Mouse (Mus musculus): ENCODE measurements around the gene Slain2. TPM values are rescaled to one million over a fixed set of nuclear protein-coding genes. Genes with fewer than 3 reads are reported as not detected.
"Not testable (repeated sequence)": the region's sequence is repeated elsewhere in the genome, so short reads cannot be mapped to it uniquely, and the experiment has no call there.

The Slain2 gene
- polyA plus RNA-seq, 1 experiment from 2014 or later: 26.7 TPM

- not testable (repeated sequence) for H3K27ac ChIP-seq (replicated peaks; ENCODE audit: low read depth, low read length); H3K4me2 ChIP-seq (ENCODE audit: low read depth, low read length); H3K4me1 ChIP-seq (ENCODE audit: control insufficient read depth, insufficient read depth, low read length); H3K9ac ChIP-seq (replicated peaks; ENCODE audit: low read length); H3K4me3 ChIP-seq (ENCODE audit: low read depth, low read length); ATAC-seq (replicated peaks; ENCODE audit: insufficient number of reproducible peaks, low FRiP score, low TSS enrichment, low read depth); DNase-seq (ENCODE audit: low spot score); H3K9me3 ChIP-seq (replicated peaks; ENCODE audit: control insufficient read depth, low read length); H3K36me3 ChIP-seq (replicated peaks; ENCODE audit: control insufficient read depth, insufficient read depth, low read depth, low read length)
- H3K27me3 ChIP-seq (ENCODE audit: control insufficient read depth, insufficient read depth, low read length): peaks cover 16% of the 10 kb centered on the region
- 48% methylated on average over 8 of the region's 8 CpGs for WGBS
These were observed 94.1 kb downstream of the Slain2 start for GRCm38 (mm10) chr5:73008230-73008629.

GRCm38 (mm10) chr5:73011806-73012205, 97.7 kb downstream of the Slain2 start:
- not testable (repeated sequence) for H3K4me2 ChIP-seq (ENCODE audit: low read depth, low read length); H3K36me3 ChIP-seq (replicated peaks; ENCODE audit: control insufficient read depth, insufficient read depth, low read depth, low read length); DNase-seq (ENCODE audit: low spot score); H3K4me1 ChIP-seq (ENCODE audit: control insufficient read depth, insufficient read depth, low read length); H3K27ac ChIP-seq (replicated peaks; ENCODE audit: low read depth, low read length); H3K9ac ChIP-seq (replicated peaks; ENCODE audit: low read length); ATAC-seq (replicated peaks; ENCODE audit: insufficient number of reproducible peaks, low FRiP score, low TSS enrichment, low read depth); H3K4me3 ChIP-seq (ENCODE audit: low read depth, low read length); H3K9me3 ChIP-seq (replicated peaks; ENCODE audit: control insufficient read depth, low read length)
- WGBS: 88% methylated on average over 14 of the region's 16 CpGs
- peaks cover 18% of the 10 kb centered on the region for H3K27me3 ChIP-seq (ENCODE audit: control insufficient read depth, insufficient read depth, low read length)

- not testable (repeated sequence) for H3K9me3 ChIP-seq (replicated peaks; ENCODE audit: control insufficient read depth, low read length); H3K27ac ChIP-seq (replicated peaks; ENCODE audit: low read depth, low read length); H3K4me2 ChIP-seq (ENCODE audit: low read depth, low read length); H3K27me3 ChIP-seq (ENCODE audit: control insufficient read depth, insufficient read depth, low read length); DNase-seq (ENCODE audit: low spot score); H3K4me1 ChIP-seq (ENCODE audit: control insufficient read depth, insufficient read depth, low read length); H3K36me3 ChIP-seq (replicated peaks; ENCODE audit: control insufficient read depth, insufficient read depth, low read depth, low read length); H3K9ac ChIP-seq (replicated peaks; ENCODE audit: low read length)
- peak overlapping the region; percentile 30 for H3K4me3 ChIP-seq (ENCODE audit: low read depth, low read length)
- peak; percentile 63 for ATAC-seq (replicated peaks; ENCODE audit: insufficient number of reproducible peaks, low FRiP score, low TSS enrichment, low read depth)
- 21% methylated on average over 23 of the region's 27 CpGs for WGBS
These were observed 98.9 kb downstream of the Slain2 start for GRCm38 (mm10) chr5:73012884-73013610.

- H3K9me3 ChIP-seq (replicated peaks; ENCODE audit: control insufficient read depth, low read length); H3K36me3 ChIP-seq (replicated peaks; ENCODE audit: control insufficient read depth, insufficient read depth, low read depth, low read length); H3K9ac ChIP-seq (replicated peaks; ENCODE audit: low read length); H3K4me1 ChIP-seq (ENCODE audit: control insufficient read depth, insufficient read depth, low read length); H3K27ac ChIP-seq (replicated peaks; ENCODE audit: low read depth, low read length); H3K27me3 ChIP-seq (ENCODE audit: control insufficient read depth, insufficient read depth, low read length); DNase-seq (ENCODE audit: low spot score): not testable (repeated sequence)
- ATAC-seq (replicated peaks; ENCODE audit: insufficient number of reproducible peaks, low FRiP score, low TSS enrichment, low read depth): peak; percentile 50; the same call in 1 of the 2 replicates
- H3K4me3 ChIP-seq (ENCODE audit: low read depth, low read length): peak overlapping the region; percentile 30
- 1% methylated on average over 49 of the region's 65 CpGs for WGBS
- peak overlapping the region; percentile 61 for H3K4me2 ChIP-seq (ENCODE audit: low read depth, low read length)
These were observed 99.6 kb downstream of the Slain2 start for GRCm38 (mm10) chr5:73013611-73014287.

- Histone ChIP-seq H3K36me3 (replicated peaks; ENCODE audit: control insufficient read depth, insufficient read depth, low read depth, low read length) (no peaks in the 10 kb centered on the region), H3K4me1 (ENCODE audit: control insufficient read depth, insufficient read depth, low read length) (no peaks in the 10 kb centered on the region), H3K4me3 (ENCODE audit: low read depth, low read length) (no peak overlapping the region), H3K4me2 (ENCODE audit: low read depth, low read length) (no peak overlapping the region), H3K9me3 (replicated peaks; ENCODE audit: control insufficient read depth, low read length) (no peaks in the 10 kb centered on the region), H3K27me3 (ENCODE audit: control insufficient read depth, insufficient read depth, low read length) (peaks cover 4% of the 10 kb centered on the region), H3K9ac (replicated peaks; ENCODE audit: low read length) (no peak overlapping the region), H3K27ac (replicated peaks; ENCODE audit: low read depth, low read length) (no peak overlapping the region)
- 44% methylated on average over 9 of the region's 9 CpGs for WGBS
- DNase-seq (ENCODE audit: low spot score) (peak; percentile 35), ATAC-seq (replicated peaks; ENCODE audit: insufficient number of reproducible peaks, low FRiP score, low TSS enrichment, low read depth) (no peak)
These were observed 100.6 kb downstream of the Slain2 start for GRCm38 (mm10) chr5:73014745-73015144.

GRCm38 (mm10) chr5:73023801-73024200, 109.7 kb downstream of the Slain2 start:
- Histone ChIP-seq H3K27me3 (ENCODE audit: control insufficient read depth, insufficient read depth, low read length) (no peaks in the 10 kb centered on the region), H3K4me1 (ENCODE audit: control insufficient read depth, insufficient read depth, low read length) (no peaks in the 10 kb centered on the region), H3K9me3 (replicated peaks; ENCODE audit: control insufficient read depth, low read length) (no peaks in the 10 kb centered on the region), H3K36me3 (replicated peaks; ENCODE audit: control insufficient read depth, insufficient read depth, low read depth, low read length) (no peaks in the 10 kb centered on the region), H3K4me2 (ENCODE audit: low read depth, low read length) (no peak overlapping the region), H3K9ac (replicated peaks; ENCODE audit: low read length) (no peak overlapping the region), H3K4me3 (ENCODE audit: low read depth, low read length) (no peak overlapping the region), H3K27ac (replicated peaks; ENCODE audit: low read depth, low read length) (no peak overlapping the region)
- ATAC-seq (replicated peaks; ENCODE audit: insufficient number of reproducible peaks, low FRiP score, low TSS enrichment, low read depth): no peak
- 91% methylated on average over 13 of the region's 13 CpGs for WGBS
- no peak for DNase-seq (ENCODE audit: low spot score)

Other genes starting within 250 kb of the Slain2 start
- 0.13 TPM in 1 of 2 replicates, not detected in the other for gene Txk, start 161.5 kb upstream of the Slain2 start, polyA plus RNA-seq (2014; fragmentation: Nextera tagmentation; extraction: Ambion mirVana)
- 2.6 and 3.2 TPM in 2 replicates for gene Tec, start 45.8 kb upstream of the Slain2 start, polyA plus RNA-seq (2014; fragmentation: Nextera tagmentation; extraction: Ambion mirVana)
- gene Gm10135, start 60.4 kb downstream of the Slain2 start, polyA plus RNA-seq (2014; fragmentation: Nextera tagmentation; extraction: Ambion mirVana): not detected in 2 replicates
- gene Slc10a4, start 92.6 kb downstream of the Slain2 start, polyA plus RNA-seq (2014; fragmentation: Nextera tagmentation; extraction: Ambion mirVana): 1.9 and 2.3 TPM in 2 replicates

Data from embryonic facial prominence, embryonic 11.5 days (tissue).